Mouse (Mus musculus): ENCODE measurements at regions not wholly inside any gene's neighbourhood (a gene's known extent, or its start where the extent isn't known, plus 50 kb on each side); places are given as distances from the start of the nearest gene placed in this dataset.
"Not testable (repeated sequence)": the region's sequence is repeated elsewhere in the genome, so short reads cannot be mapped to it uniquely, and the experiment has no call there.

- Histone ChIP-seq H3K9me3 (ENCODE audit: control insufficient read depth, low read length) (no peaks in the 10 kb centered on the region), H3K4me3 (ENCODE audit: low read length) (no peak overlapping the region), H3K27me3 (ENCODE audit: control insufficient read depth, insufficient read depth, low read depth, low read length) (no peaks in the 10 kb centered on the region), H3K4me1 (replicated peaks; ENCODE audit: control insufficient read depth, insufficient read depth, low read length) (no peaks in the 10 kb centered on the region), H3K4me2 (ENCODE audit: low read depth, low read length) (no peak overlapping the region), H3K9ac (ENCODE audit: low read length) (no peak overlapping the region), H3K27ac (ENCODE audit: low read length) (no peak overlapping the region), H3K36me3 (ENCODE audit: control insufficient read depth, insufficient read depth, low read length) (no peaks in the 10 kb centered on the region)
- ATAC-seq (ENCODE audit: low read depth): no peak
- 87% methylated on average over 1 of the region's 1 CpGs for WGBS
Observed at GRCm38 (mm10) chr5:12808729-12809128, 316.5 kb upstream of the Sema3a start.

- Histone ChIP-seq H3K4me2 (ENCODE audit: low read depth, low read length) (no peak overlapping the region), H3K9ac (ENCODE audit: low read length) (no peak overlapping the region), H3K27me3 (ENCODE audit: control insufficient read depth, insufficient read depth, low read depth, low read length) (no peaks in the 10 kb centered on the region), H3K27ac (ENCODE audit: low read length) (no peak overlapping the region), H3K4me1 (replicated peaks; ENCODE audit: control insufficient read depth, insufficient read depth, low read length) (no peaks in the 10 kb centered on the region), H3K36me3 (ENCODE audit: control insufficient read depth, insufficient read depth, low read length) (no peaks in the 10 kb centered on the region), H3K4me3 (ENCODE audit: low read length) (no peak overlapping the region), H3K9me3 (ENCODE audit: control insufficient read depth, low read length) (no peaks in the 10 kb centered on the region)
- 59% methylated on average over 2 of the region's 2 CpGs for WGBS
- no peak for ATAC-seq (ENCODE audit: low read depth)
Observed at GRCm38 (mm10) chr5:12809884-12810283, 315.3 kb upstream of the Sema3a start.

DNA sequence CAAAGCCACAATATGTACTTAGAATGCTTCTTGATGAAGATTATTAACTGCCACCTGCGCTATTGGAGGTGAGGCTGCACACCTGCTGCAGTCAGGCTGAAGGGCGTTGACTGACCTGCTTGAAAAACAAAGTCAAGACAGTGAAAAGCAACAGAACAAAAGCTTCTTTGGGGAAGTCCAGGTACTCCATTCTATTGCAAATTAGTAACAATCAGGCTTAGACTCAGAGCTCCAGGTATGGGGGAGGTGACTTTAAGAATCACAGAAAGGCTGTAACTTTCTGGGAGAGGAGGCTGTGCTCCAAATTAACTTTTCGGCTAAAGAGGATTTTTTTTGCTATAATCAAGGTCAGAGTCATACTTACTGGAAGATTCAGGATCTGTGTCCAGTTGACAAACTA, 278.0 kb upstream of the Sema3a start:
- H3K4me1 ChIP-seq (replicated peaks; ENCODE audit: control insufficient read depth, insufficient read depth, low read length); H3K27me3 ChIP-seq (ENCODE audit: control insufficient read depth, insufficient read depth, low read depth, low read length); H3K9ac ChIP-seq (ENCODE audit: low read length); H3K4me3 ChIP-seq (ENCODE audit: low read length); ATAC-seq (ENCODE audit: low read depth); H3K27ac ChIP-seq (ENCODE audit: low read length); H3K36me3 ChIP-seq (ENCODE audit: control insufficient read depth, insufficient read depth, low read length); H3K4me2 ChIP-seq (ENCODE audit: low read depth, low read length); H3K9me3 ChIP-seq (ENCODE audit: control insufficient read depth, low read length): not testable (repeated sequence)
- 82% methylated on average over 3 of the region's 3 CpGs for WGBS

DNA sequence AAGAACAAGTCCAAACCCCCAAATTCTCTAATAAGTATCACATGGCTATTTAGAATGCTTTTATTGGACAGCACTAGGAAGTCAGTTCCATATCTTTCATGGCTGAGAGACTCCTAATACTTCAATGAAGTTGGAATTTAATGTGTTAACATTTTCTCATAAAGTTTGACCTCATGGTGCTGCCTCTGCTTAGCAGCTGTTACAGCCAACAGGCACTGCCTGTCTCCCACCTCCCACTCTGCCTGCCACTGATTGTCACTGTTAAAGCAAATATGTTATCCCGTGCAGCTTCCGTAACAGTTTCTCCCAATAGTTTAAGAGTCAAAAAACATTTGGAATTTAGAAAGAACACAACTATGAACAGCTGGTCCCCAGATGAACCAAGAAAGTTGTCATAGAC, 268.3 kb upstream of the Sema3a start:
- no peak overlapping the region for H3K4me2 ChIP-seq (ENCODE audit: low read depth, low read length)
- H3K27ac ChIP-seq (ENCODE audit: low read length): no peak overlapping the region
- peak; percentile 76 for ATAC-seq (ENCODE audit: low read depth)
- H3K9me3 ChIP-seq (ENCODE audit: control insufficient read depth, low read length): no peaks in the 10 kb centered on the region
- H3K4me3 ChIP-seq (ENCODE audit: low read length): no peak overlapping the region
- H3K36me3 ChIP-seq (ENCODE audit: control insufficient read depth, insufficient read depth, low read length): no peaks in the 10 kb centered on the region
- H3K4me1 ChIP-seq (replicated peaks; ENCODE audit: control insufficient read depth, insufficient read depth, low read length): no peaks in the 10 kb centered on the region
- 29% methylated on average over 2 of the region's 2 CpGs for WGBS
- H3K27me3 ChIP-seq (ENCODE audit: control insufficient read depth, insufficient read depth, low read depth, low read length): no peaks in the 10 kb centered on the region
- no peak overlapping the region for H3K9ac ChIP-seq (ENCODE audit: low read length)

GRCm38 (mm10) chr5:12868355-12869217, 256.6 kb upstream of the Sema3a start:
- no peak overlapping the region for H3K4me3 ChIP-seq (ENCODE audit: low read length)
- no peaks in the 10 kb centered on the region for H3K36me3 ChIP-seq (ENCODE audit: control insufficient read depth, insufficient read depth, low read length)
- H3K27me3 ChIP-seq (ENCODE audit: control insufficient read depth, insufficient read depth, low read depth, low read length): no peaks in the 10 kb centered on the region
- 57% methylated on average over 3 of the region's 3 CpGs for WGBS
- H3K9ac ChIP-seq (ENCODE audit: low read length): no peak overlapping the region
- H3K27ac ChIP-seq (ENCODE audit: low read length): no peak overlapping the region
- H3K4me1 ChIP-seq (replicated peaks; ENCODE audit: control insufficient read depth, insufficient read depth, low read length): no peaks in the 10 kb centered on the region
- no peaks in the 10 kb centered on the region for H3K9me3 ChIP-seq (ENCODE audit: control insufficient read depth, low read length)
- H3K4me2 ChIP-seq (ENCODE audit: low read depth, low read length): no peak overlapping the region
- ATAC-seq (ENCODE audit: low read depth): no peak

DNA sequence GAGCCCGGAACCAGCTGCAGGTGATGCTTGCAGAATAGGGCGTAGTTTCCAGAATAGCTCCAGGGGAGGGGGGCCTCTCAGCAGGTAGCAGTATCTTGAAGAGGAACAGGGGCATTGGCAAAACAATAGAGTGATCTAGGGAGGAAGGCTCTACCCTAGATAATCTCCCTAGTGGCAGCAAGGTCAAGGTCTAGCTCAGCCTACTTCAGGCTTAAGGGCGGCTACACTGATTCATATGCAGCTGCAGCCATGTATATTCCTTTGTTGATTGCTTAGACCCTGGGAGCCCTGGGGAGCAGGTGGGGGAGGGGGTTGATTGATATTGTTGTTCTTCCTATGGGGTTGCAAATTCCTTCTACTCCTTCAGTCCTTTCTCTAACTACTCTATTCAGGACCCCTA, 252.3 kb upstream of the Sema3a start:
- no peaks in the 10 kb centered on the region for H3K9me3 ChIP-seq (ENCODE audit: control insufficient read depth, low read length)
- no peaks in the 10 kb centered on the region for H3K36me3 ChIP-seq (ENCODE audit: control insufficient read depth, insufficient read depth, low read length)
- no peaks in the 10 kb centered on the region for H3K4me1 ChIP-seq (replicated peaks; ENCODE audit: control insufficient read depth, insufficient read depth, low read length)
- no peaks in the 10 kb centered on the region for H3K27me3 ChIP-seq (ENCODE audit: control insufficient read depth, insufficient read depth, low read depth, low read length)
- no peak overlapping the region for H3K27ac ChIP-seq (ENCODE audit: low read length)
- no peak overlapping the region for H3K4me2 ChIP-seq (ENCODE audit: low read depth, low read length)
- H3K9ac ChIP-seq (ENCODE audit: low read length): no peak overlapping the region
- 86% methylated on average over 3 of the region's 3 CpGs for WGBS
- ATAC-seq (ENCODE audit: low read depth): no peak
- no peak overlapping the region for H3K4me3 ChIP-seq (ENCODE audit: low read length)

- no peaks in the 10 kb centered on the region for H3K27me3 ChIP-seq (ENCODE audit: control insufficient read depth, insufficient read depth, low read depth, low read length)
- 90% methylated on average over 6 of the region's 6 CpGs for WGBS
- H3K4me2 ChIP-seq (ENCODE audit: low read depth, low read length): no peak overlapping the region
- ATAC-seq (ENCODE audit: low read depth): no peak
- H3K9ac ChIP-seq (ENCODE audit: low read length): no peak overlapping the region
- H3K4me1 ChIP-seq (replicated peaks; ENCODE audit: control insufficient read depth, insufficient read depth, low read length): no peaks in the 10 kb centered on the region
- no peak overlapping the region for H3K4me3 ChIP-seq (ENCODE audit: low read length)
- no peak overlapping the region for H3K27ac ChIP-seq (ENCODE audit: low read length)
- H3K36me3 ChIP-seq (ENCODE audit: control insufficient read depth, insufficient read depth, low read length): no peaks in the 10 kb centered on the region
- H3K9me3 ChIP-seq (ENCODE audit: control insufficient read depth, low read length): no peaks in the 10 kb centered on the region
Observed at GRCm38 (mm10) chr5:12877595-12878296, 247.5 kb upstream of the Sema3a start.

GRCm38 (mm10) chr5:12892333-12892732, 232.9 kb upstream of the Sema3a start:
- Histone ChIP-seq H3K9me3 (ENCODE audit: control insufficient read depth, low read length) (no peaks in the 10 kb centered on the region), H3K27ac (ENCODE audit: low read length) (no peak overlapping the region)
- no peak for ATAC-seq (ENCODE audit: low read depth)

GRCm38 (mm10) chr5:12894638-12895037, 230.6 kb upstream of the Sema3a start:
- no peaks in the 10 kb centered on the region for H3K36me3 ChIP-seq (ENCODE audit: control insufficient read depth, insufficient read depth, low read length)
- no peaks in the 10 kb centered on the region for H3K27me3 ChIP-seq (ENCODE audit: control insufficient read depth, insufficient read depth, low read depth, low read length)
- no peak overlapping the region for H3K4me3 ChIP-seq (ENCODE audit: low read length)
- no peak overlapping the region for H3K27ac ChIP-seq (ENCODE audit: low read length)
- 50% methylated on average over 2 of the region's 2 CpGs for WGBS
- H3K4me1 ChIP-seq (replicated peaks; ENCODE audit: control insufficient read depth, insufficient read depth, low read length): no peaks in the 10 kb centered on the region
- H3K9ac ChIP-seq (ENCODE audit: low read length): no peak overlapping the region
- ATAC-seq (ENCODE audit: low read depth): no peak
- no peak overlapping the region for H3K4me2 ChIP-seq (ENCODE audit: low read depth, low read length)
- no peaks in the 10 kb centered on the region for H3K9me3 ChIP-seq (ENCODE audit: control insufficient read depth, low read length)

More at GRCm38 (mm10) chr5:12892333-12892732, 232.9 kb upstream of the Sema3a start:
- Histone ChIP-seq H3K36me3 (ENCODE audit: control insufficient read depth, insufficient read depth, low read length) (no peaks in the 10 kb centered on the region), H3K27me3 (ENCODE audit: control insufficient read depth, insufficient read depth, low read depth, low read length) (no peaks in the 10 kb centered on the region), H3K9ac (ENCODE audit: low read length) (no peak overlapping the region), H3K4me2 (ENCODE audit: low read depth, low read length) (no peak overlapping the region), H3K4me3 (ENCODE audit: low read length) (no peak overlapping the region), H3K4me1 (replicated peaks; ENCODE audit: control insufficient read depth, insufficient read depth, low read length) (no peaks in the 10 kb centered on the region)

Data from lung, embryonic 16.5 days (tissue).